8 mouse cellular contexts compared by ENCODE assay signal in genomic region chr10:17722158-17722557, GRCm38 (mm10). TPM values are rescaled to one million over a fixed set of nuclear protein-coding genes. Genes with fewer than 3 reads are reported as not detected.
DNase-seq lines count a peak whose midpoint lies in the region; ATAC-seq lines count a peak whose summit lies in the region.

No protein-coding gene starts in this region.

- H3K27me3 ChIP-seq in hindbrain, embryonic 12.5 days, result no peaks in the 10 kb centered on the region

- ATAC-seq in hindbrain, embryonic 12.5 days (ENCODE audit: low FRiP score), result peak; percentile 81

- under 1% methylated on average over 24 of the region's 24 CpGs for WGBS in hindbrain, embryonic 12.5 days

- no peaks in the 10 kb centered on the region for H3K36me3 ChIP-seq in hindbrain, embryonic 12.5 days

- H3K9me3 ChIP-seq in hindbrain, embryonic 12.5 days (replicated peaks), result no peaks in the 10 kb centered on the region

- DNase-seq in Muller cell, postnatal 12 days (ENCODE audit: inconsistent ontology term), result peak; percentile 94
- DNase-seq in cerebellum, postnatal 10 days, result peak; percentile 98
- DNase-seq in frontal cortex, postnatal 10 days (ENCODE audit: low spot score in 2 of 2), result peak; percentile 91 to 94
- peak; percentile 93 to 96 for DNase-seq in layer of hippocampus, postnatal 14 days (ENCODE audit: low spot score in 2 of 2)
- DNase-seq in lung, postnatal 14 days, result peak; percentile 94
- peak; percentile 92 for DNase-seq in retina, embryonic 14.5 days (ENCODE audit: low spot score)
- DNase-seq in thymus, postnatal 4 days, result peak; percentile 97

- H3K4me3 ChIP-seq in hindbrain, embryonic 12.5 days, result peak overlapping the region; percentile 96

- H3K9ac ChIP-seq in hindbrain, embryonic 12.5 days, result peak overlapping the region; percentile 69

- H3K4me1 ChIP-seq in hindbrain, embryonic 12.5 days, result peaks cover 17% of the 10 kb centered on the region

- peak overlapping the region; percentile 70 for H3K4me2 ChIP-seq in hindbrain, embryonic 12.5 days (replicated peaks)

- H3K27ac ChIP-seq in hindbrain, embryonic 12.5 days, result peak overlapping the region; percentile 100

RNA-seq across cellular contexts. Expression of gene Cited2, which starts 0.9 kb away (rescaled TPM):
- polyA plus RNA-seq in hindbrain, embryonic 12.5 days (2016; fragmentation: Nextera tagmentation; extraction: Ambion mirVana), result 110 and 129 TPM in 2 replicates
- total RNA-seq in layer of hippocampus, postnatal 14 days (2021), result 10 to 100 TPM; 35.7 to 36.8 TPM

Comparison
In these comparisons a context has a peak if more than half of its experiments do, and no peak if none do; other contexts are left out.
1. Peak in every context shown above with its lines: DNase-seq, ATAC-seq, H3K4me3 ChIP-seq and H3K27ac ChIP-seq.